Mouse (Mus musculus) CH12.LX (cell line): ENCODE measurements around the gene Aldoart2. TPM values are rescaled to one million over a fixed set of nuclear protein-coding genes. Genes with fewer than 3 reads are reported as not detected.

Experiments used
- DNase-seq: peaks from one replicate; pipeline ENCODE4 v3.0.0-alpha.2; 2013; ENCODE audit errors: extremely low read depth
- H3K27ac ChIP-seq: 2 replicates; pipeline ENCODE4 v1.5.1; 2012; ENCODE audit warnings: low read depth, mild to moderate bottlenecking, control low read depth, moderate library complexity; ENCODE audit not compliant: insufficient read depth
- H3K27me3 ChIP-seq: replicated peaks from 2 replicates; pipeline ENCODE3; 2012; ENCODE audit warnings: inconsistent platforms
- H3K36me3 ChIP-seq, 2 experiments: replicated peaks in 1 of 2; 2 replicates each; pipeline versions ENCODE3 to v1.6.1; 2012; ENCODE audit warnings: inconsistent platforms in 1 of 2, low read length in 1 of 2, mild to moderate bottlenecking in 1 of 2, mixed read lengths in 1 of 2, moderate library complexity in 1 of 2; ENCODE audit not compliant: control insufficient read depth in 1 of 2, insufficient read depth in 1 of 2
- H3K4me1 ChIP-seq, 2 experiments: 2 replicates each; pipeline ENCODE4 v1.6.1; 2012; ENCODE audit warnings: inconsistent platforms in 1 of 2, moderate library complexity in 1 of 2; ENCODE audit not compliant: insufficient read depth in 2 of 2, control insufficient read depth in 1 of 2
- H3K4me2 ChIP-seq: 2 replicates; pipeline ENCODE4 v1.6.1; 2012; ENCODE audit warnings: low read depth, mild to moderate bottlenecking, control low read depth; ENCODE audit not compliant: poor library complexity, insufficient read depth, severe bottlenecking
- H3K4me3 ChIP-seq, 3 experiments: fragments of 150-350 bp in 1 of 3; sonication (generic) in 1 of 3; replicated peaks in 1 of 3; 2 replicates each; pipeline versions ENCODE3 to v1.5.1; 2011 to 2012; ENCODE audit warnings: low read depth in 2 of 3, low read length in 2 of 3, mild to moderate bottlenecking in 2 of 3, moderate library complexity in 2 of 3, control low read depth in 1 of 3, improper control_type of control experiment in 1 of 3, inconsistent platforms in 1 of 3, mixed read lengths in 1 of 3; ENCODE audit not compliant: poor library complexity in 1 of 3
- H3K79me2 ChIP-seq: replicated peaks from 2 replicates; pipeline ENCODE4 v1.6.1; 2012; ENCODE audit warnings: mild to moderate bottlenecking, moderate library complexity; ENCODE audit not compliant: control insufficient read depth, poor library complexity, insufficient read depth, severe bottlenecking; ENCODE audit errors: extremely low read depth
- H3K9ac ChIP-seq: 2 replicates; pipeline ENCODE4 v1.6.1; 2012; ENCODE audit warnings: low read depth, mild to moderate bottlenecking, control low read depth, moderate library complexity; ENCODE audit not compliant: insufficient read depth
- H3K9me3 ChIP-seq: replicated peaks from 2 replicates; pipeline ENCODE3; 2012; ENCODE audit warnings: low read length, inconsistent platforms, mixed read lengths
- BHLHE40 ChIP-seq: IDR thresholded peaks from 2 replicates; pipeline ENCODE4 v1.6.1; 2011; ENCODE audit warnings: mild to moderate bottlenecking, low read depth, low read length, improper control_type of control experiment
- CHD1 ChIP-seq: IDR thresholded peaks from 2 replicates; pipeline ENCODE4 v1.6.1; 2012; ENCODE audit warnings: low read depth, low read length, improper control_type of control experiment, inconsistent platforms
- CHD2 ChIP-seq: IDR thresholded peaks from 2 replicates; pipeline ENCODE4 v1.6.1; 2011; ENCODE audit warnings: low read length, improper control_type of control experiment
- CTCF ChIP-seq, 2 experiments: IDR thresholded peaks in 1 of 2; conservative IDR thresholded peaks in 1 of 2; 2 replicates each; pipeline ENCODE4 v1.5.1; 2011 to 2012; ENCODE audit warnings: low read depth in 2 of 2, low read length in 2 of 2, improper control_type of control experiment in 1 of 2, inconsistent platforms in 1 of 2, mild to moderate bottlenecking in 1 of 2, moderate library complexity in 1 of 2
- E2F4 ChIP-seq: IDR thresholded peaks from 2 replicates; pipeline ENCODE4 v1.6.1; 2011; ENCODE audit warnings: low read depth, low read length, improper control_type of control experiment; ENCODE audit not compliant: insufficient replicate concordance
- ELF1 ChIP-seq: IDR thresholded peaks from 2 replicates; pipeline ENCODE4 v1.6.1; 2014; ENCODE audit warnings: low read depth, mild to moderate bottlenecking, inconsistent platforms, low read length, improper control_type of control experiment
- EP300 ChIP-seq: IDR thresholded peaks from 2 replicates; pipeline ENCODE4 v1.6.1; 2011; ENCODE audit warnings: low read length, improper control_type of control experiment
- ETS1 ChIP-seq: conservative IDR thresholded peaks from 2 replicates; pipeline ENCODE4 v1.6.1; 2012; ENCODE audit warnings: low read depth, mild to moderate bottlenecking, inconsistent platforms, low read length, improper control_type of control experiment, moderate library complexity
- JUND ChIP-seq: conservative IDR thresholded peaks from 2 replicates; pipeline ENCODE4 v1.6.1; 2011; ENCODE audit warnings: low read depth, low read length, improper control_type of control experiment
- KAT2A ChIP-seq: IDR thresholded peaks from 2 replicates; pipeline ENCODE4 v1.6.1; 2012; ENCODE audit warnings: low read length, improper control_type of control experiment, inconsistent platforms; ENCODE audit not compliant: insufficient replicate concordance
- MAFK ChIP-seq: IDR thresholded peaks from 2 replicates; pipeline ENCODE4 v1.6.1; 2011; ENCODE audit warnings: low read length, improper control_type of control experiment; ENCODE audit not compliant: insufficient replicate concordance
- MAX ChIP-seq: IDR thresholded peaks from 2 replicates; pipeline ENCODE4 v1.6.1; 2011; ENCODE audit warnings: low read length, improper control_type of control experiment
- MAZ ChIP-seq: IDR thresholded peaks from 2 replicates; pipeline ENCODE4 v1.6.1; 2012; ENCODE audit warnings: low read depth, mild to moderate bottlenecking, inconsistent platforms, low read length, improper control_type of control experiment, moderate library complexity
- MEF2A ChIP-seq: IDR thresholded peaks from 2 replicates; pipeline ENCODE4 v1.6.1; 2014; ENCODE audit warnings: low read depth, mild to moderate bottlenecking, inconsistent platforms, low read length, improper control_type of control experiment, borderline replicate concordance
- MYC ChIP-seq: IDR thresholded peaks from 2 replicates; pipeline ENCODE4 v1.6.1; 2011; ENCODE audit warnings: low read depth, mild to moderate bottlenecking, improper control_type of control experiment, low read length
- NRF1 ChIP-seq: IDR thresholded peaks from 2 replicates; pipeline ENCODE4 v1.6.1; 2014; ENCODE audit warnings: low read depth, mild to moderate bottlenecking, inconsistent platforms, low read length, improper control_type of control experiment, moderate library complexity
- PAX5 ChIP-seq: IDR thresholded peaks from 2 replicates; pipeline ENCODE4 v1.6.1; 2012; ENCODE audit warnings: low read length, inconsistent platforms, mixed read lengths
- POLR2AphosphoS2 ChIP-seq: IDR thresholded peaks from 2 replicates; pipeline ENCODE4 v1.6.1; 2011; ENCODE audit warnings: low read depth, low read length, improper control_type of control experiment
- RAD21 ChIP-seq: IDR thresholded peaks from 2 replicates; pipeline ENCODE4 v1.6.1; 2011; ENCODE audit warnings: low read depth, mild to moderate bottlenecking, low read length, improper control_type of control experiment, moderate library complexity
- RCOR1 ChIP-seq: conservative IDR thresholded peaks from 2 replicates; pipeline ENCODE4 v1.6.1; 2012; ENCODE audit warnings: low read depth, mild to moderate bottlenecking, inconsistent platforms, low read length, improper control_type of control experiment
- SIN3A ChIP-seq: IDR thresholded peaks from 2 replicates; pipeline ENCODE4 v1.6.1; 2012; ENCODE audit warnings: low read length, improper control_type of control experiment, inconsistent platforms
- TBP ChIP-seq: conservative IDR thresholded peaks from 2 replicates; pipeline ENCODE4 v1.6.1; 2011; ENCODE audit warnings: low read depth, low read length, improper control_type of control experiment
- TCF12 ChIP-seq: IDR thresholded peaks from 2 replicates; pipeline ENCODE4 v1.6.1; 2014; ENCODE audit warnings: low read depth, mild to moderate bottlenecking, inconsistent platforms, low read length, improper control_type of control experiment
- UBTF ChIP-seq: IDR thresholded peaks from 2 replicates; pipeline ENCODE4 v1.6.1; 2012; ENCODE audit warnings: low read depth, mild to moderate bottlenecking, inconsistent platforms, low read length, improper control_type of control experiment, moderate library complexity
- ZC3H11A ChIP-seq: IDR thresholded peaks from 2 replicates; pipeline ENCODE4 v1.6.1; 2012; ENCODE audit warnings: low read depth, mild to moderate bottlenecking, inconsistent platforms, low read length, improper control_type of control experiment
- ZKSCAN1 ChIP-seq: IDR thresholded peaks from 2 replicates; pipeline ENCODE4 v1.6.1; 2012; ENCODE audit warnings: low read depth, inconsistent platforms, low read length, improper control_type of control experiment, borderline replicate concordance
- ZNF384 ChIP-seq: IDR thresholded peaks from 2 replicates; pipeline ENCODE4 v1.6.1; 2012; ENCODE audit warnings: low read depth, low read length, improper control_type of control experiment, inconsistent platforms
- dilution Hi-C: fragments of 300-500 bp; cut with MboI; formaldehyde crosslinking; loops from 2 replicates; pipeline ENCODE4 v1.14.3; 2020; ENCODE audit warnings: low sequenced_read_pairs; ENCODE audit not compliant: extremely low pct_unique_long_range_greater_than_20kb, extremely low pct_ligation_motif_present
- in situ Hi-C: fragments of 300-500 bp; cut with MboI; formaldehyde crosslinking; loops from 3 replicates; pipeline ENCODE4 v1.14.3; 2019; ENCODE audit warnings: low sequenced_read_pairs, low pct_ligation_motif_present, low pct_unique_long_range_greater_than_20kb, mixed read lengths
- polyA plus RNA-seq: library from polyadenylated mRNA; unstranded; fragments of >175 nt; gene quantifications from 2 replicates; pipeline ENCODE4 v1.2.1, GENCODE M21; 2012; ENCODE audit warnings: low read depth; ENCODE audit not compliant: insufficient read length
- total RNA-seq, 2 experiments: library from RNA; depleted of rRNA; stranded (reverse); fragments of 300-350 nt in 1 of 2; fragments of >200 nt in 1 of 2; gene quantifications; 2 replicates each; pipeline ENCODE4 v1.2.3; 2012 to 2014

Aldoart2 gene
- total and polyA plus RNA-seq, 3 experiments = not detected

- Histone ChIP-seq H3K9ac (no peak overlapping the region), H3K4me1 (no peaks in the 10 kb centered on the region; a peak in 1 of 4 replicates), H3K27me3 (no peaks in the 10 kb centered on the region), H3K79me2 (no peaks in the 10 kb centered on the region), H3K4me3 (no peak overlapping the region), H3K27ac (no peak overlapping the region), H3K9me3 (no peaks in the 10 kb centered on the region), H3K36me3 (no peaks in the 10 kb centered on the region), H3K4me2 (no peak overlapping the region)
- in situ Hi-C loops (no loop called here), dilution Hi-C loops (no loop called here)
- TF ChIP-seq MAZ (no peak), RCOR1 (no peak), NRF1 (no peak), MYC (no peak), CTCF (conservative IDR thresholded peaks at IDR 0.05 in 1 of 2, IDR thresholded peaks at IDR 0.05 in 1 of 2; ENCODE audit: low read depth in 2 of 2, low read length in 2 of 2) (no peak), UBTF (no peak), MAFK (no peak), TCF12 (no peak), CHD2 (no peak), ELF1 (no peak), PAX5 (no peak), BHLHE40 (no peak), MAX (no peak), ZNF384 (no peak), EP300 (no peak), E2F4 (no peak), SIN3A (no peak), ZKSCAN1 (no peak), RAD21 (no peak)
- no peak for DNase-seq
Observed at GRCm38 (mm10) chr12:55568466-55568865, 3.4 kb downstream of the Aldoart2 start.

- H3K79me2 ChIP-seq = no peaks in the 10 kb centered on the region
- TF ChIP-seq ETS1 (no peak), EP300 (no peak), KAT2A (no peak), ZKSCAN1 (no peak), NRF1 (no peak), ZNF384 (no peak), SIN3A (no peak), CHD1 (no peak), POLR2AphosphoS2 (no peak), MEF2A (no peak), TBP (no peak), CTCF (conservative IDR thresholded peaks at IDR 0.05 in 1 of 2, IDR thresholded peaks at IDR 0.05 in 1 of 2; ENCODE audit: low read depth in 2 of 2, low read length in 2 of 2) (no peak), JUND (no peak), MAFK (no peak), ZC3H11A (no peak)
- TF ChIP-seq, all 38 proteins: peak for 0
- H3K36me3 ChIP-seq = no peaks in the 10 kb centered on the region
- H3K9ac ChIP-seq = no peak overlapping the region
- no peaks in the 10 kb centered on the region for H3K4me1 ChIP-seq
- dilution Hi-C loops = no loop called here
- in situ Hi-C loops = no loop called here
- no peaks in the 10 kb centered on the region for H3K27me3 ChIP-seq
- peak overlapping the region in 1 of 3 experiments; percentile 22 for H3K4me3 ChIP-seq
- H3K9me3 ChIP-seq = no peaks in the 10 kb centered on the region
- DNase-seq = no peak
- no peak overlapping the region for H3K27ac ChIP-seq
- peak overlapping the region; percentile 54; the same call in 1 of the 2 replicates for H3K4me2 ChIP-seq
Observed at GRCm38 (mm10) chr12:55569676-55570075, 4.6 kb downstream of the Aldoart2 start.
